Mouse (Mus musculus) lung, postnatal 0 days (tissue): ENCODE results near the gene Enpp1. TPM values are rescaled to one million over a fixed set of nuclear protein-coding genes. Genes with fewer than 3 reads are reported as not detected.

ENCODE experiments used
- ATAC-seq: fragments of 200-750 bp; cut with Nextera tagmentation; 2 replicates; pipeline ENCODE4 v1.8.0; 2017; ENCODE audit warnings: moderate library complexity
- DNase-seq: peaks from one replicate; pipeline ENCODE4 v3.0.0-alpha.2; 2016; ENCODE audit warnings: low spot score
- H3K27ac ChIP-seq: fragments of 300-500 bp; sonication (generic); 2 replicates; pipeline ENCODE4 v1.5.1; 2014; ENCODE audit warnings: antibody characterized with exemption, mild to moderate bottlenecking, low read length, mixed read lengths
- H3K27me3 ChIP-seq: fragments of 300-500 bp; sonication (generic); replicated peaks from 2 replicates; pipeline ENCODE4 v1.6.1; 2014; ENCODE audit warnings: low read length, mixed read lengths; ENCODE audit not compliant: insufficient read depth
- H3K36me3 ChIP-seq: fragments of 300-500 bp; sonication (generic); 2 replicates; pipeline ENCODE4 v1.6.1; 2014; ENCODE audit warnings: low read length, mixed read lengths; ENCODE audit not compliant: insufficient read depth
- H3K4me1 ChIP-seq: fragments of 300-500 bp; sonication (generic); 2 replicates; pipeline ENCODE4 v1.6.1; 2014; ENCODE audit warnings: antibody characterized with exemption, low read depth, low read length, mixed read lengths; ENCODE audit not compliant: insufficient read depth
- H3K4me2 ChIP-seq: fragments of 300-500 bp; sonication (generic); replicated peaks from 2 replicates; pipeline ENCODE4 v1.6.1; 2014; ENCODE audit warnings: low read depth, mild to moderate bottlenecking, low read length, moderate library complexity, mixed read lengths
- H3K4me3 ChIP-seq: fragments of 300-500 bp; sonication (generic); 2 replicates; pipeline ENCODE4 v1.5.1; 2014; ENCODE audit warnings: low read depth, low read length
- H3K9ac ChIP-seq: fragments of 300-500 bp; sonication (generic); replicated peaks from 2 replicates; pipeline ENCODE4 v1.6.1; 2014; ENCODE audit warnings: low read depth, mild to moderate bottlenecking
- H3K9me3 ChIP-seq: fragments of 300-500 bp; sonication (generic); 2 replicates; pipeline ENCODE4 v1.6.1; 2016; ENCODE audit warnings: low read length, mixed read lengths
- CTCF ChIP-seq: IDR thresholded peaks from 2 replicates; pipeline ENCODE4 v1.5.1; 2016; ENCODE audit warnings: antibody characterized with exemption, mild to moderate bottlenecking
- EP300 ChIP-seq: IDR thresholded peaks from 2 replicates; pipeline ENCODE4 v1.6.1; 2016; ENCODE audit warnings: antibody characterized with exemption, mild to moderate bottlenecking, control low read depth
- WGBS: fragments of 180-500 bp; shearing (Covaris S2); extraction: QIAGEN DNeasy Blood & Tissue Kit; methylation state at CpG from one replicate; pipeline ENCODE4 v1.1.7; 2014; 5-methylcytosine and 5-hydroxymethylcytosine counted together
- polyA plus RNA-seq: library from polyadenylated mRNA; unstranded; fragments of >200 nt; fragmentation: Nextera tagmentation; extraction: Ambion mirVana; gene quantifications from 2 replicates; pipeline ENCODE4 v1.2.1, GENCODE M21; 2015

Enpp1 gene
- polyA plus RNA-seq, 1 experiment from 2014 or later, result 2.9 TPM

DNA sequence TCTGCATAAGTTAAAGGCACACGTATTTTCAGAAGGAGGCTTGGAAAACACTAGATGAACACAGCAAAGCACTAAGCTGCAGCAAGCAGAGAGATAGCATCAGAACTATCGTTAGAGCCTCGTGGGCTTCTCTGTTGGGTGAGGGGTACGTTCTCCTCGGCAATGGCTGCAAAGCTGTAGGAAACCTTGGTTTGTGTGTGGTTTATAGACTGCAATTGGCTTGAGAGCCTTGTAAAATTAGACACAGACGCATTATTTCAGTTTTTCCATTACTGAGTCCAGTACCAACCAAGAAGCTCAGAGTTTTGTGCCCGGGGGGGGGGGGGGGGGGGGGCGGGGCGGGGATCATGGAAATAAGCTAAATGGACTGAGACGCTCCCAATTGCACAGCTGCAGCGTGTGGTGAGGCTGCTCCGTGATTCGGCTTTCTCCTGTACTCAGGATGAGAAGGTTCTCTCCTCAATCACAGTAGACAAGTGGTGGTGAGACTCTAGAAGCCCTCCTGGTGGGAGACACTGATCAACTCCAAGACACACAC, 31.1 kb upstream of the Enpp1 start:
- H3K4me3 ChIP-seq, result no peak overlapping the region
- WGBS, result 75% methylated on average over 12 of the region's 13 CpGs
- DNase-seq (no peak), ATAC-seq (no peak)
- no peak overlapping the region for H3K27ac ChIP-seq
- no peaks in the 10 kb centered on the region for H3K9me3 ChIP-seq
- TF ChIP-seq CTCF, result no peak
- no peak overlapping the region for H3K9ac ChIP-seq
- no peaks in the 10 kb centered on the region for H3K27me3 ChIP-seq
- H3K4me1 ChIP-seq, result no peaks in the 10 kb centered on the region
- H3K36me3 ChIP-seq, result no peaks in the 10 kb centered on the region
- no peak overlapping the region for H3K4me2 ChIP-seq

DNA sequence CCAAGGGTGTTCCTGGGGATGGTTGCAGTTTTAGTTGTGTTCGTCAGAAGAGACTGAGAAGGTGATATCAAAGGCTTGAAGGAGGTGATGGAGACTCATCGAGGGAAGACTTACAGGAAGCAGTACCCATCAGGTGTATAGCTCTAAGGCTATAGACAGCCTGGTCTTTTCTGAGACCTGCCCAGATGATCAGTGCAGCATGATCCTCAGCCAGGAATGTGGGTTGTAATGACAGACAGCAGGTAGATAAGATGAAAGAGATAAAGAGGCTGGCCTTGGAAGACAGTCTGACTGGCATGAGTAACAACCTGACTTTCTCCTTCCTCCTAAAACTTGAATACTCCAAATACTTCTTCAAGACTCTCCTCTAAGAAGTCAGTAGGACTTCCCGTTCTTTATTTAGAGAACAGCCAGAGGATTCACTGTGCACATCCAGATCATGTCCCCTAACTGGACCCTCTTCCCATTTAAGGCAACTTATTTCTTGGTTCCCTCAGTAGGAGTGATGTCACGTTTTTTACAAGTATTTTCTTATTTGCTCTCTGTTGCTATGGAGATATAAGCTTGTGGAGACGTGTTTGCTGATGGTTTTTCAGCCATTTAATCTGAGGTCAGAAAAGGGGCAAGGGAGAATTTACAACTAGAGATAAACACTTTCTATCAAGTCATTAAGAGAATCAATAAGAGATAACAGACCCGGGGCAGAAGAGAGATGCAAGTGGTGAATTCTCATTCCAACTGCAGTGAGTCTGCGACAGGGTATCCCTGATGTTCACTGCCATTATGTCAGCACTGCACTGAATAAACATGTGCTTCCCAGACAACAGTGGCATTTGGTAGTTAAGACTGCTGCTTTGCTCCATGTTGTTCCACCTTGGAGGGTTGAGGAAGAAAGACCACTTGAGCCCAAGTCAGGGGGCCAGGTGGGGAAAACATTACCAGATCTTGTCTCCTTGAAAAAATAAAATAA, 29.6 kb upstream of the Enpp1 start:
- no peaks in the 10 kb centered on the region for H3K9me3 ChIP-seq
- ATAC-seq (no peak; the same call in 1 of the 2 replicates), DNase-seq (peak; percentile 37)
- no peaks in the 10 kb centered on the region for H3K4me1 ChIP-seq
- H3K36me3 ChIP-seq, result no peaks in the 10 kb centered on the region
- no peak overlapping the region for H3K9ac ChIP-seq
- TF ChIP-seq CTCF (no peak), EP300 (no peak)
- H3K27ac ChIP-seq, result no peak overlapping the region
- 23% methylated on average over 7 of the region's 7 CpGs for WGBS
- no peaks in the 10 kb centered on the region for H3K27me3 ChIP-seq
- H3K4me3 ChIP-seq, result no peak overlapping the region
- no peak overlapping the region for H3K4me2 ChIP-seq

DNA sequence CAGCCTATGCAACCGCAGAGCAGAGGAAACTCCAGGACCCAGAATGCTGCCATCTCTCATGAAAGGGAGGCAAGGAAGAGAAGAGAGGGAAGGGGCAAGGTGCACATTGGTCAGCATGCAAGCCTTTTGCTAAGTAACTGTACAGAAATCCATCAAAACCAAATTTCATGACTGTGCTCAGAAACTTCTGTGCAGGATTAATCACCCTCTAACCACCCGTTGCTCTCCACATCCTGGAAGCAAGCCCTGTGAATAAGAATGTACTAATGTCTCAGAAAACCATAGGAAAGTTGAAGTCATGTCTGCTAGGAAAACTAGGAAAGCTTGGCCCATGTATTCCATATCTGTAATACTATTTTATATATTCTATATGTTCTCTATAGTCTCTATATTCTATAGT, 27.2 kb upstream of the Enpp1 start:
- Histone ChIP-seq H3K36me3 (no peaks in the 10 kb centered on the region), H3K4me3 (no peak overlapping the region), H3K4me1 (no peaks in the 10 kb centered on the region), H3K9me3 (no peaks in the 10 kb centered on the region), H3K27me3 (no peaks in the 10 kb centered on the region), H3K27ac (no peak overlapping the region), H3K4me2 (no peak overlapping the region), H3K9ac (no peak overlapping the region)
- 71% methylated on average over 2 of the region's 2 CpGs for WGBS
- TF ChIP-seq EP300 (no peak), CTCF (no peak)
- no peak for DNase-seq
- ATAC-seq, result no peak

DNA sequence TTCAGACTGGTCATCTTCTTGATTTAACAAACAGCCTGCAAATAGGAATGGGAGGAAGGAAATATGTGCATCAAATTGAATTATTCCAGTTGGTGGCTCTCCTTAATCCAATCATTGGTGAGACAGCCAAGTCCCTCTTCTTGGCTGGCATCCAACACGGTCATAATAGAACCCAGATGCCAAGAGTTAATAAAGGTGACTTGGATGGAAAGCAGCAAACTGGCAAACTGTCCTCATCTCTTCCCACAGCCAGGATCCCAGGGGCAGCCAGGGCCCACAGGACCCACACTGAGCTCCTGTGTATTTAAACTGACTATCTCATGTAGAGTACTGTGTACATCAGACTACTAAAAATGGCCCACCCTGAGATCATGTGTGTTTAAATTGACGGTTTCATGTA, 26.5 kb upstream of the Enpp1 start:
- WGBS, result 51% methylated on average over 2 of the region's 2 CpGs
- Histone ChIP-seq H3K4me2 (no peak overlapping the region), H3K36me3 (no peaks in the 10 kb centered on the region), H3K27me3 (no peaks in the 10 kb centered on the region), H3K9ac (no peak overlapping the region), H3K4me1 (no peaks in the 10 kb centered on the region), H3K9me3 (no peaks in the 10 kb centered on the region), H3K27ac (no peak overlapping the region), H3K4me3 (no peak overlapping the region)
- no peak for ATAC-seq
- DNase-seq, result no peak
- TF ChIP-seq EP300, result no peak
- no peak for TF ChIP-seq CTCF

DNA sequence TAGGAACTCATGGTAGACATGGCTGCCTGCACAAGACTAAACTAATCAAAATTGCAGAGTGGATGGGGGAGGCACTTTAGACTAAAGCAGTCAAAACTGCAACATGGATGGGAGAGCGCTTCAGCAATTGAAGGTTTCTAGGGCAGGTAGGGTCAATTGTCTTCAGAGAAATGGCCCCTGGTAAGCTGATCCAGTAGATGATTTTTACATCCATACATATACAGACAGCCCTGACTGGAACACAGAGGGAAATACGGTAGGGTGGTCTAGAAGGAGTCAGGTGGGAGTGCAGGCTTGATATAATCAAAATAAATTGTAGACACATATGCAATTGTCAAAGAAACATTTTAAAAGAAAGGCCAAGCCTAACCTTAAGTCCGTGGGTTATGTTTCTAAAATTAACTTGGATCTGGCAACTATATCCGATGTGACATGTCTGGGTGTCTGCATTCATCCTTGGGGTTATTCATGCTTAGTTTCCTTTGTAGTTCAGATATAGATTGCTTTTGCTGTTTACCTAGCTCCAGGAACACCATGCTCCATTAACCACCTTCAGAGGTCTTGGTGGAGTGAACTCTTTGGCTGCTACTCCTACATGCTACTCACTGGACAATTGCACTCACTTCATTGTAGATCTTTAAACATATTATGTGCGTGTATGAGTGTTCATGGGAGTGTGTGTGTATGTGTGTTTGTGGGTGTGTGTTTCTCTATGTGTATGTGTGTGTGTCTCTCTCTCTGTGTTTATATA, 23.2 kb upstream of the Enpp1 start:
- 89% methylated on average over 5 of the region's 5 CpGs for WGBS
- no peaks in the 10 kb centered on the region for H3K27me3 ChIP-seq
- H3K27ac ChIP-seq, result no peak overlapping the region
- H3K4me1 ChIP-seq, result no peaks in the 10 kb centered on the region
- no peak for TF ChIP-seq CTCF
- no peak for TF ChIP-seq EP300
- H3K9me3 ChIP-seq, result no peaks in the 10 kb centered on the region
- DNase-seq (no peak), ATAC-seq (no peak)
- no peak overlapping the region for H3K9ac ChIP-seq
- H3K4me2 ChIP-seq, result no peak overlapping the region
- no peak overlapping the region for H3K4me3 ChIP-seq
- H3K36me3 ChIP-seq, result no peaks in the 10 kb centered on the region

DNA sequence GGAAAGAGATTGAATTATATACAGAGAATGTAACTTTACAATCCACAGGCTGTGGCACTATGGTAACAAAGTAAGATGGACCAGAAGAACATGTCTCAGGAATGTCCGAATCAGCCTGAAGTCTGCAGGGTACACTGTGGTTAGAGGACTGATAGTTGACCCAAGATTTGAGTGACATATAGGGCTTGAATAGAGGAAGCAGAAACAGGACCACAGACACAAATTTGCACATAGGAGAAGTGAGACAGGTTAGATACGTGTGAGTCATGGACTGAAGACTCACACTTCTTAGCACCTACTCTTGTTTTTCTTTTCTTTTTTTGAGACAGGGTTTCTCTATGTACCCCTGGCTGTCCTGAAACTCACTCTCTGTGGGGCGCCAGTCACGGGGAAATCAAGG, 15.5 kb upstream of the Enpp1 start:
- H3K4me2 ChIP-seq, result no peak overlapping the region
- H3K36me3 ChIP-seq, result no peaks in the 10 kb centered on the region
- ATAC-seq, result no peak
- no peaks in the 10 kb centered on the region for H3K4me1 ChIP-seq
- no peak overlapping the region for H3K9ac ChIP-seq
- no peak for DNase-seq
- H3K9me3 ChIP-seq, result no peaks in the 10 kb centered on the region
- H3K27ac ChIP-seq, result no peak overlapping the region
- no peak for TF ChIP-seq EP300
- TF ChIP-seq CTCF, result no peak
- no peaks in the 10 kb centered on the region for H3K27me3 ChIP-seq
- H3K4me3 ChIP-seq, result no peak overlapping the region
- WGBS, result 82% methylated on average over 4 of the region's 4 CpGs
